Mouse (Mus musculus): ENCODE measurements around the gene Top3a. TPM values are rescaled to one million over a fixed set of nuclear protein-coding genes. Genes with fewer than 3 reads are reported as not detected.

Gene Top3a
- total RNA-seq, 4 experiments from 2014 or later = 5.6 to 8.8 (median 6.3) TPM

GRCm38 (mm10) chr11:60775578-60775977, 1.6 kb downstream of the Top3a start:
- no peak for DNase-seq (ENCODE audit: low spot score in 2 of 2)

- DNase-seq (ENCODE audit: low spot score in 2 of 2) = no peak
These were observed 2.3 kb downstream of the Top3a start for GRCm38 (mm10) chr11:60774841-60775240.

DNA sequence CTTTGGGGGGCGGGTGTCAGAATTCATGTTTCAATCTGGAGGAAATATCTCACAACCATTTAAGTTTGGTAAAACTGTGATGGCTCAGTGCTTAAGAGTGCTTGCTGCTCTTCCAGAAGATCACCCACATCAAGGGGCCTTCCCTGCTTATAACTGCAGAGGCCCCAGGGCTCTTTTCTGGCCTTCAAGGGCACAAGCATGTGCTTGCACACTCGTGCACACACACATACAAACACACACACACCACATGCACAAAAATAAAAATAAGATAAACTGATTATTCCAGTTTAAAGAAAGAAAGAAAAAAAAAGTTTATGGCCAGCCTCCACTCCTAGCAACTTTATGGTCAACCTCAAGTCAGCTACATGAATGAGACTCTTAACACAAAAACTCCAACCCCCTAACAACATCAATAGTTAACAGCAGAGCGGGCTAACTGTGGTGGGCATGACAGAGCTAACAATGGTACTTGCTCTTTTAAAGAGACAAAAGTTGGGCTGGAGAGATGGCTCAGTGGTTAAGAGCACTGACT, 2.9 kb downstream of the Top3a start:
- no peak for DNase-seq (ENCODE audit: low spot score in 2 of 2)

- no peak for DNase-seq (ENCODE audit: low spot score in 2 of 2)
These were observed 5.0 kb downstream of the Top3a start for GRCm38 (mm10) chr11:60772161-60772560.

DNA sequence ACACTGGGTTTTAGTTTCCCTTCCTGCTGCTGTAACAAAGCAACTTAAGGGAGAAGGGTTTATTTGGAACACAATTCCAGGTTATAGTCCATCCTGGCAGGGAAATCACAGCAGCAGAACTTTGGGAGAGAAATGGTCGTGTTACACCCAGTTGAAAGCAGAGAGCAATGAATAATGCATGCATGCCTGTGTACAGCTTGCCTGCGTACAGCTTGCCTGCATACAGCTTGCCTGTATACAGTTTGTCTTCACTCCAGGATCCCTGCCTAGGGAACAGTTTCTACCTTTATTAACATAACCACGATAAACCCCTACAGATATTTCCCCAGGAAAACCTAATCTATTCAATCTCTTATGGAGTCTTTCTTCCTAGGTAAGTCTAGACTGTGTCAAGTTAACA, 6.4 kb downstream of the Top3a start:
- DNase-seq (ENCODE audit: low spot score in 2 of 2) = no peak

DNA sequence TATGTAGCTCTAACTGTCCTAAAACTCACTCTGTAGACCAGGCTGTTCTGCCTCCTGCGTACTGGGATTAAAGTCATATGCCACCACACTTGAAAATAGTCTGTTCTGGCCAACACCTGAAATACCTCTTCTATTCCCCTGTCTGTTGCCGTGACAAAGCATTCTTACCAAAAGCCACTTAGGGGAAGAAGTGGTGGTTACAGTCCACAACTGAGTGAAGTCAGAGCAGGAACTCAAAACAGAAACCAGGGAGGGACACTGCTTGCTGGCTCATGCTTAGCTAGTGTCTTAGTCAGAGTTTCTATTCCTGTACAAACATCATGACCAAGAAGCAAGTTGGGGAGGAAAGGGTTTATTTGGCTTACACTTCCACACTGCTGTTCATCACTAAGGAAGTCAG, 7.8 kb downstream of the Top3a start:
- DNase-seq (ENCODE audit: low spot score in 2 of 2) = no peak

- DNase-seq (ENCODE audit: low spot score in 2 of 2) = no peak
These were observed 10.2 kb downstream of the Top3a start for GRCm38 (mm10) chr11:60766969-60767368.

- DNase-seq (ENCODE audit: low spot score in 2 of 2) = no peak
These were observed 15.5 kb downstream of the Top3a start for GRCm38 (mm10) chr11:60761681-60762080.

DNA sequence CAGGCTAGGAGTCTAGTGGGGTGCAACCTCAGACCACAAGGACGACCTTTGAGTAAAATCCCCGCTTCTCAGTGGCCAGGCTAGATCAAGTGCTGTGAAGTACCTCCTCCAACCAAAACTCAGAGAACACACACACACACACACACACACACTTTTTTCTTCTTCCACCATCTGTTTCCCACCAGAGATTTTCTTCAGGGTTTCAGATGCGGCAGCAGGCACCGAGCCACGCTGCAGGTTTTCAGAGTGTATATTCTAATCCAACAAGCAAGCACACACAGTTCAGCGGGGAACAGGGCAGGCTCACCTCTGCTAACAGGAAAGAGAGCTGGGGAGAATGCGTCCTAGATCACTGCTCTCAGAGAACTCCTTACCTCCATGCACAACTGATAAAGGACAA, 21.6 kb downstream of the Top3a start:
- peak in 1 of 2 experiments; percentile 23 for DNase-seq (ENCODE audit: low spot score in 2 of 2)

GRCm38 (mm10) chr11:60740321-60740720, 36.8 kb downstream of the Top3a start:
- DNase-seq (ENCODE audit: low spot score in 2 of 2) = no peak

GRCm38 (mm10) chr11:60737450-60737849, 39.7 kb downstream of the Top3a start:
- DNase-seq (ENCODE audit: low spot score in 2 of 2) = no peak

- no peak for DNase-seq (ENCODE audit: low spot score in 2 of 2)
These were observed 40.7 kb downstream of the Top3a start for GRCm38 (mm10) chr11:60736491-60736890.

GRCm38 (mm10) chr11:60735191-60735590, 42.0 kb downstream of the Top3a start:
- DNase-seq (ENCODE audit: low spot score in 2 of 2) = no peak

DNA sequence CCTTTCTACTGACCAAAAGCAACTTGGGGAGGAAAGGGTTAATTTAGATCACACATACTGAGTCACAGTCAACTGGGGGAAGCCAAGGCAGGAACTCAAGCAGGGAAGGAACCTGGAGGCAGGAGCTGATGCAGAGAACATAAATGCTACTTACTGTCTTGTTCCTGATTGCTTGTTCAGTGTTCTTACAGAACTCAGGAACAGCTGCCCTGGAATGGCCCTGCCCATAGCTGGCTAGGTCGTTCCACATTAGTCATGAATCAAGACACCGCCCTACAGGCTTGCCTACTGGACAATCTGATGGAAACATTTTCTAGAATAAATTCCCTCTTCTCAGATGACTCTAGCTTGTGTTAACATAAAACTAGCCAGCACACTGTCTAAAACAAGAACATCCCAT, 43.0 kb downstream of the Top3a start:
- DNase-seq (ENCODE audit: low spot score in 2 of 2) = no peak

DNA sequence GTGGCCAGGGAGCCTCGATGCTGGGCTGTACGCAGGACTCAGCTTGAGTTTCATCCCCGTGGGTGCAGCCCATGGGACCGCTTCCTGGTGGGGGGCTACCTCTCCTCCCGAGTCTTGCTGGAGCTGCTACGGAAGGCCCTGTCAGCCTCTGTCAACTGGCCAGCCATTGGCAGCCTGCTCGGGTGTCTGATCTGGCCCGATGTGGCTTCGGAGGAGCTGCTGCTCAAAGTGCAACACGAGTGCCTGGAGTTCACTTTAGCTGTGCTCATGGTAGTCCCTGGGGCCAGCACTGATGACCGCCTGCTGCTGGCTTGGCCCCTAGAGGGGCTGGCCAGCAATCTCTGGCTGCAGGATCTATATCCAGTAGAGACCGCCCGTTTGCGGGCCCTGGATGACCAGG, 45.9 kb downstream of the Top3a start:
- DNase-seq (ENCODE audit: low spot score in 2 of 2) = no peak

DNA sequence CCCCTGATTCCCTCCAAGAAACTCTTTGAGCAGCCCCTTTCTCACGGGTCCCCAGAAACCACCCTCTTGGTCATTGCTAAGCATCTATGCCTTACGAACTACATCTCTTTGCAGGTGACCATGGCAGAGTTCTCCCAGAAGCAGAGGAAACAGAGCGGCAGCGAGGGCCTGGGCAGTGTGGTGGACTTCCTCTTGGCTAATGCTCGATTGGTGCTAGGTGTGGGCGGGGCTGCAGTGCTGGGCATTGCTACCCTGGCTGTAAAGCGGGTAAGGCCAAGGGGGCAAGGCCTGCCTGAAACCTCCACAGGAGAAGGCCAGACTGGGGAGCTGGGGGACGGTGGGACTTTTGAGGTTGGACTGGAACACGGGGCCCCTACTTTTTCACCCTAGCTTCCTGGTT, 47.0 kb downstream of the Top3a start:
- no peak for DNase-seq (ENCODE audit: low spot score in 2 of 2)

DNA sequence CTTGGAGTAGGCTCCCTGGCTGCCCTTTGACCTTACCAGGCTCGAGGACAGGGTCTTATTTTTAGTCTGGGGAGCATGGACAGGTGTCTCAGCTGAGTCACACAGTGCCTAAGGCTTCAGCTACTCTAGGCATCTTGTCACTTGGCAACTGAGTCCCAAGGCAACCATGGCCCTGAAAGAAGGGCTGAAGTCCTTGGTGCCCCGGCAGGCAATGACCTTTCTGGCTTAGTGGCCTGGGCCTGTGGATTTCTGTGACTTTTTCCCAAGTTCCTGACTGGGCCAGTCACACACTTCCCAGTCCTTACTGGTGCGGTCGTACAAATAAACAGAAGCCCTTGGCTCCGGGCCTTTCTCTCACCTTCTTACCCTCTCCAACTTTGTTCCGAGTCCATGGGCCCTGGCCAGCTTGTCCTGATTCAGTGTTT, 47.9 kb downstream of the Top3a start:
- DNase-seq (ENCODE audit: low spot score in 2 of 2) = no peak

DNA sequence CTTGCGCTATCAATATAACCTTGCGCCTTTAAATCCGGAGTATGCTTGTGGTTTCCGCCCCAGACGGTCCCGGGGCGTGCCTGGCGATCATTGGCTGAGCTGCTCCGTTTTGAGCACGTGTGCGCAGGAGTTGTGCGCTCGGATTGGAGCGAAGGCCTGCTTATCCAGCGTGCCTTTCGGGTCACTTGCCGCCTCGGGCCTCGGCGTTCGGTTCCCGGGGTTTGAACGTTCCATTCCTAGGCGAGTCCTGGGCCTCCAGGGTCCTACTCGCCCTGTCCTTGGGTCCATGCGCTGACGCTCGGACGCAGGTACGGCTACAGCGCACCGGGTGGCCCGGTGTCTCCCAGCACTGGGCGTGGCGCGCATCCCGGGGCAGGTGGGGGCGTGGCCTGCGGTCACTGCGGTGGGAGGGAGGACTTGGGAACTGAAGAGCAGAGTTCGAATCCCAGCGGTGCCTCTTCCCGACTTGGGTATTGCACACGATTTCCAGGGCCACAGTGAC, 48.9 kb downstream of the Top3a start, which contains the start of gene Mief2:
TSS of gene Mief2 (plus strand) at position 139 of the 502 bp plus-strand sequence.
- DNase-seq (ENCODE audit: low spot score in 2 of 2) = peak; percentile 93 to 94

DNA sequence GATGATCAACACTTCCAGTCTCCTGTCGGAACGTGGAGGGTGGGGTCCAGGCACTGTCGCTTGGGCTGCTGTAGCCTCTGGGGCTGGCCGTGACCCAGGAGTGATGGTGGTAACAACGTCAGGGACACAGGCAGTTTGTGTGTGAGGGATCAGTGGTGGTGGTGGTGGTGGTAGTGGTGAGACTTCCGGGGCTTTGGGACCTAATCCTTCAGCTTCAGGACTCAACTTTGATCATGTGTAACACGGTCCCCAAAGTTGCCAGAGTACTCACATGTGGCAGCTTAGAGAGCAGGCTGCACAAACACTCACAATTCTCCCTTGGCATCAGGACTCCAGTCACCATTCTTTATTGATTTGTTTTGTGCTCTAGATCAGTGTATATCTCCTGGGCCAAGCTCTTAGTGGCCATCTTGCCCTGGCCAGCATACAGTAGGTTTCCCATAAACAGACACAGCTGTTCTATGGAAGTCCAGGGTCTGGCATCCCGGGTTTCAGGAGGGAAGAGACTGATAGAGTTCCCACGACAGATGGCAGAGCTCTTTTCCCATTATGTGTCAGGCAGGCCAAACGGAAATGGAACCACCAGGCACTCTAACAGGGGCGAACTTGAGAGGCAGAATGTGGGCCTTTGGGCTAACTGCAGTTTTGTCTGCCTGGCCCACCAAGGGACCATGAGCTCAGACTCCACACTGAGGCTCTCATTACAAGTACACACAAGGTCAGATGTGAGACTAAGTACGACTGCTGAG, 49.6 kb downstream of the Top3a start:
- no peak for DNase-seq (ENCODE audit: low spot score in 2 of 2)

DNA sequence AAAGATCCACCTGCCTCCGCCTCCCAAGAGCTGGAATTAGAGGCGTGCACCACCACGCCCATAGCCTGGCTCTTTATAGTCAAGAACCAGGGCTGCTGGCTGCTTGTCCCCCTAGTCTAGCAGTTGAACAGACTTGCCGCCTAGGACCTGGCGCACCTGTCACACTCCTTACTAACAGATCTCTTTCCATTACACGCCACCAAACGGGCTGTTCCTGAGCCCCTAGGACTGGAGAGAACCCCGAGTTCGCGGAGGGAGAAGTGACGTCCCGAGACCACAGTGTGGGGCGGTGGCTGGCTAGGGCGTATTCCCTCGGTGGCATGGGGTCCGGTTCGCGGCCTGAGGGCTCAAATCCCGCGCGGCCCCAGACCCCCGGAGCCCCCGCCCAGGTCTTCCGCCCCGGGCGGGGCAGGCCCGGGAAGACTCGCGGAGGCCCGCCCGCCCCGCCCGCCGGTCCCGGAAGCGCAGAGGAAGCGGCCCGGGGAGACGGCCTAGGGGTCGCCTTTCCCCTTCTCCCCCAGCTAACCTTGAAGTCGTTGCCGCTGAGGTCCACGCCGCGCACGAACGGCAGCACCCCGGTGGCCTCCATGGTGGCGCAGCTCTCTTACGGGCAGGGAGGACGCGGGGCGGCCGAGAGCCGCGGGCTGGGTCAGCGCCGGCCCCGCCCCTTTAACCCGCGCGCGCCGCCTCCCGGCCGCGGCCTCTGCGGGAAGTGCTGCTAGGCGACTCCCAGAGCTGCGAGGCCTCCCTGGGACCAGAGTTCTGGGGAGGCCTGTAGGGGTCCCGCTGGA, 50.4 kb downstream of the Top3a start, which contains the start of gene Flii:
TSS of gene Flii (minus strand) at position 663 of the 791 bp plus-strand sequence.
- DNase-seq (ENCODE audit: low spot score in 2 of 2) = peak in 1 of 2 experiments; percentile 63

- DNase-seq (ENCODE audit: low spot score in 2 of 2) = no peak
These were observed 57.9 kb downstream of the Top3a start for GRCm38 (mm10) chr11:60719263-60719662.

- DNase-seq (ENCODE audit: low spot score in 2 of 2) = no peak
These were observed 61.3 kb downstream of the Top3a start for GRCm38 (mm10) chr11:60715833-60716232.

Data from layer of hippocampus, adult 8-10 months (tissue).